Mouse (Mus musculus) heart, adult 2 months (tissue): Measurements from ENCODE around the gene Cd69. TPM values are rescaled to one million over a fixed set of nuclear protein-coding genes. Genes with fewer than 3 reads are reported as not detected.

Experiments
- DNase-seq, 2 experiments: peaks; one replicate each; pipeline ENCODE4 v3.0.0; 2021
- H3K27ac ChIP-seq: fragments of 200-600 bp; 2 replicates; pipeline ENCODE4 v1.8.1; 2022
- H3K27me3 ChIP-seq: fragments of 200-500 bp; 2 replicates; pipeline ENCODE4 v1.6.1; 2012; ENCODE audit warnings: mild to moderate bottlenecking, low read length, inconsistent platforms, mixed read lengths; ENCODE audit not compliant: control insufficient read depth, insufficient read depth
- H3K36me3 ChIP-seq: fragments of 200-500 bp; 2 replicates; pipeline ENCODE4 v1.6.1; 2012; ENCODE audit warnings: low read length, inconsistent platforms; ENCODE audit not compliant: control insufficient read depth, insufficient read depth
- H3K4me1 ChIP-seq: fragments of 200-500 bp; 2 replicates; pipeline ENCODE4 v1.6.1; 2011; ENCODE audit warnings: low read length; ENCODE audit not compliant: control insufficient read depth, insufficient read depth
- H3K4me3 ChIP-seq: fragments of 200-600 bp; 2 replicates; pipeline ENCODE4 v1.8.1; 2022
- H3K79me2 ChIP-seq: fragments of 200-500 bp; replicated peaks from 2 replicates; pipeline ENCODE4 v1.6.1; 2012; ENCODE audit warnings: mild to moderate bottlenecking, inconsistent platforms, low read length, moderate library complexity, mixed read lengths; ENCODE audit not compliant: control insufficient read depth, insufficient read depth
- H3K9ac ChIP-seq: fragments of 200-500 bp; 2 replicates; pipeline ENCODE4 v1.6.1; 2012; ENCODE audit warnings: low read depth, mild to moderate bottlenecking, control low read depth, inconsistent platforms, low read length, mixed read lengths
- CTCF ChIP-seq: fragments of 200-600 bp; IDR thresholded peaks from 2 replicates; pipeline ENCODE4 v1.8.1; 2022; ENCODE audit warnings: antibody characterized with exemption, mild to moderate bottlenecking, moderate library complexity
- EP300 ChIP-seq: fragments of 200-500 bp; IDR thresholded peaks from 2 replicates; pipeline ENCODE4 v1.6.1; 2011; ENCODE audit warnings: low read depth, low read length, control low read depth; ENCODE audit not compliant: insufficient read depth
- POLR2A ChIP-seq: fragments of 200-500 bp; IDR thresholded peaks from 2 replicates; pipeline ENCODE4 v1.6.1; 2011; ENCODE audit warnings: mild to moderate bottlenecking, low read depth, low read length, control low read depth; ENCODE audit not compliant: insufficient read depth
- WGBS: fragments of 180-500 bp; shearing (Covaris S2); methylation state at CpG from one replicate; pipeline ENCODE4 v1.1.7; 2018; 5-methylcytosine and 5-hydroxymethylcytosine counted together
- intact Hi-C: fragments of 180-260 bp; cut with DNase I; formaldehyde crosslinking; loops from one replicate; pipeline ENCODE4 v1.15.1; 2025
- polyA plus RNA-seq: library from polyadenylated mRNA; depleted of rRNA; stranded (reverse); fragments of >200 nt; gene quantifications from 2 replicates; pipeline ENCODE4 v1.2.3, GENCODE M21; 2012
- total RNA-seq, 2 experiments: library from RNA; stranded (reverse); gene quantifications; 2 replicates each; pipeline ENCODE4 v1.2.3; 2021

Gene Cd69
- total and polyA plus RNA-seq, 3 experiments = 0.26 to 0.49 (median 0.48) TPM

GRCm38 (mm10) chr6:129237350-129238274 lies 37.6 kb downstream of the Cd69 start:
- Histone ChIP-seq H3K4me3 (peak overlapping the region; percentile 66), H3K27ac (peak overlapping the region; percentile 96), H3K4me1 (peaks cover 20% of the 10 kb centered on the region), H3K27me3 (no peaks in the 10 kb centered on the region), H3K9ac (peak overlapping the region; percentile 89), H3K36me3 (peaks cover 17% of the 10 kb centered on the region; the same call in 1 of the 2 replicates), H3K79me2 (no peaks in the 10 kb centered on the region; the same call in 1 of the 2 replicates)
- intact Hi-C loops = loop anchor here (1.0 kb wide), 2 partner anchors 57 to 142 kb away; partner anchors contain the start of gene Clec2d
- peak; percentile 88 to 92 for DNase-seq
- no peak for TF ChIP-seq CTCF
- TF ChIP-seq POLR2A = peak; percentile 73
- TF ChIP-seq EP300 = peak; percentile 96
- WGBS = 10% methylated on average over 16 of the region's 16 CpGs

GRCm38 (mm10) chr6:129236652-129237342 lies 38.4 kb downstream of the Cd69 start:
- Histone ChIP-seq H3K4me3 (peak overlapping the region; percentile 66), H3K27me3 (no peaks in the 10 kb centered on the region), H3K9ac (peak overlapping the region; percentile 89), H3K79me2 (no peaks in the 10 kb centered on the region; the same call in 1 of the 2 replicates), H3K4me1 (peaks cover 26% of the 10 kb centered on the region), H3K27ac (peak overlapping the region; percentile 96), H3K36me3 (peaks cover 24% of the 10 kb centered on the region)
- TF ChIP-seq POLR2A (0 out of 2 replicates have a peak, but pooled peaks have one; percentile 18), CTCF (no peak), EP300 (no peak)
- peak in 1 of 2 experiments; percentile 53 for DNase-seq
- 57% methylated on average over 2 of the region's 2 CpGs for WGBS
- intact Hi-C loops = loop anchor here (1.0 kb wide), 1 partner anchor 56 kb away; the partner anchor contains the start of gene Clec2d

- Histone ChIP-seq H3K9ac (peak overlapping the region; percentile 10), H3K27me3 (no peaks in the 10 kb centered on the region), H3K79me2 (no peaks in the 10 kb centered on the region; the same call in 1 of the 2 replicates), H3K4me3 (peak overlapping the region; percentile 12; the same call in 1 of the 2 replicates), H3K4me1 (peaks cover 32% of the 10 kb centered on the region), H3K36me3 (peaks cover 31% of the 10 kb centered on the region), H3K27ac (peak overlapping the region; percentile 96)
- intact Hi-C loops = no loop called here
- WGBS = 29% methylated on average over 5 of the region's 5 CpGs
- TF ChIP-seq CTCF = no peak
- 0 out of 2 replicates have a peak, but pooled peaks have one; percentile 29 for TF ChIP-seq EP300
- peak; percentile 49; the same call in 1 of the 2 replicates for TF ChIP-seq POLR2A
- DNase-seq = peak in 1 of 2 experiments; percentile 70
Measured at GRCm38 (mm10) chr6:129235855-129236461, 39.3 kb downstream of the Cd69 start.

- WGBS = 65% methylated on average over 8 of the region's 8 CpGs
- no peaks in the 10 kb centered on the region for H3K27me3 ChIP-seq
- TF ChIP-seq CTCF (no peak), POLR2A (no peak), EP300 (no peak)
- DNase-seq = peak in 1 of 2 experiments; percentile 53
- H3K4me1 ChIP-seq = peaks cover 38% of the 10 kb centered on the region
- H3K4me3 ChIP-seq = no peak overlapping the region
- H3K9ac ChIP-seq = no peak overlapping the region; the same call in 1 of the 2 replicates
- H3K36me3 ChIP-seq = peaks cover 43% of the 10 kb centered on the region
- peak overlapping the region; percentile 96 for H3K27ac ChIP-seq
- intact Hi-C loops = no loop called here
- H3K79me2 ChIP-seq = no peaks in the 10 kb centered on the region; the same call in 1 of the 2 replicates
Measured at GRCm38 (mm10) chr6:129234456-129235360, 40.5 kb downstream of the Cd69 start.
